Mouse (Mus musculus) heart, embryonic 11.5 days (tissue): ENCODE data around the gene Hoxd8. TPM values are rescaled to one million over a fixed set of nuclear protein-coding genes. Genes with fewer than 3 reads are reported as not detected.
A peak's percentile ranks its signal among the peaks of the same experiment; 100 is the strongest.

Experiments
- ATAC-seq: fragments of 200-750 bp; cut with Nextera tagmentation; replicated peaks from 2 replicates; pipeline ENCODE4 v1.8.0; 2017; ENCODE audit warnings: moderate library complexity; ENCODE audit not compliant: insufficient number of reproducible peaks, low FRiP score, low TSS enrichment
- H3K27ac ChIP-seq: fragments of 300-500 bp; sonication (generic); 2 replicates; pipeline ENCODE4 v1.5.1; 2014; ENCODE audit warnings: mild to moderate bottlenecking, low read depth, low read length
- H3K27me3 ChIP-seq: fragments of 300-500 bp; sonication (generic); 2 replicates; pipeline ENCODE4 v1.6.1; 2014; ENCODE audit warnings: mild to moderate bottlenecking, low read length, mixed read lengths; ENCODE audit not compliant: control insufficient read depth, insufficient read depth
- H3K36me3 ChIP-seq: fragments of 300-500 bp; sonication (generic); 2 replicates; pipeline ENCODE4 v1.6.1; 2014; ENCODE audit warnings: mild to moderate bottlenecking, low read length, moderate library complexity, mixed read lengths; ENCODE audit not compliant: control insufficient read depth, insufficient read depth
- H3K4me1 ChIP-seq: fragments of 300-500 bp; sonication (generic); 2 replicates; pipeline ENCODE4 v1.6.1; 2014; ENCODE audit warnings: low read length; ENCODE audit not compliant: control insufficient read depth, insufficient read depth
- H3K4me2 ChIP-seq: fragments of 300-500 bp; sonication (generic); 2 replicates; pipeline ENCODE4 v1.6.1; 2014; ENCODE audit warnings: mild to moderate bottlenecking, moderate library complexity
- H3K4me3 ChIP-seq: fragments of 300-500 bp; sonication (generic); 2 replicates; pipeline ENCODE4 v1.5.1; 2014; ENCODE audit warnings: low read depth, low read length
- H3K9ac ChIP-seq: fragments of 300-500 bp; sonication (generic); 2 replicates; pipeline ENCODE4 v1.6.1; 2014; ENCODE audit warnings: mild to moderate bottlenecking, low read depth, low read length, moderate library complexity
- H3K9me3 ChIP-seq: fragments of 300-500 bp; sonication (generic); replicated peaks from 2 replicates; pipeline ENCODE4 v1.6.1; 2016; ENCODE audit warnings: low read length; ENCODE audit not compliant: control insufficient read depth
- WGBS: fragments of 180-500 bp; shearing (Covaris S2); extraction: QIAGEN DNeasy Blood & Tissue Kit; methylation state at CpG from one replicate; pipeline ENCODE4 v1.1.7; 2014; ENCODE audit not compliant: insufficient replicate concordance; 5-methylcytosine and 5-hydroxymethylcytosine counted together
- polyA plus RNA-seq: library from polyadenylated mRNA; unstranded; fragments of >200 nt; fragmentation: Nextera tagmentation; extraction: Ambion mirVana; gene quantifications from 2 replicates; pipeline ENCODE4 v1.2.1, GENCODE M21; 2014

The Hoxd8 gene
- polyA plus RNA-seq = 0.27 and 0.30 TPM in 2 replicates

DNA sequence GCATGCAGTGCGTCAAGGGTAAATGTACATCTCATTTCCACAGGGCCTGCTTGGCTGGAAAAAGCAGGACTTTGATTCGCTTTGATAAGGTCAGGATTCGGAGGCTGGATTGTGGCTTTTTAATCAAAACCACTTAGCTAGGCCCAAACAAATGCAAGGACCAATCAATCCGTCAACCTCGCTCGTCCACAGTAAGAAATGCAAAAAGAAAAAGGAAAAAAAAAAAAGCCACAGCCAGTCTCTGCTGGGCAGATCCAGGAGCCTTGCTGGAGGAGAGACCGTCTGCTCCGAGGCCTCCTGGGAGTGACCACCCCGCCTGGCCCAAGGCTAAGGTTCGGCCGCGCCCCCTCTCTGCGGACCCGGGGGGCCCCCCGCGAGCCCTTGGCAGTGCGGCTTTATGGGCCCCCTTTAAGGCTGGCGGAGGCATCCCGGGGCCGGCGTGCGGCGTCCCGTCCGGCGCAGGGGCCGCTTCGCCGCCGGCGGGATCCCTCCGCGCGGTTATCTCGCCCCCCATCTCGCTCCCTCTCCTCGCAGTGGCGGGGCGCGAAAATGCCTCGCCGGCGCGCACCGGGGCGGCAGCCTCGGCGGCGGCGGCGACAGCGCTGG is at the start of gene Hoxd8:
Hoxd8 (plus strand) TSS at position 223 of the 606 bp plus-strand sequence.
- Histone ChIP-seq H3K27me3 (peaks cover 94% of the 10 kb centered on the region), H3K4me3 (peak within 1 kb of the TSS; percentile 49), H3K4me2 (peak within 1 kb of the TSS; percentile 80), H3K36me3 (no peaks in the 10 kb centered on the region), H3K27ac (no peak within 1 kb of the TSS), H3K9ac (peak within 1 kb of the TSS; percentile 5; the same call in 1 of the 2 replicates), H3K4me1 (peaks cover 3% of the 10 kb centered on the region), H3K9me3 (no peaks in the 10 kb centered on the region)
- 1% methylated on average over 37 of the region's 52 CpGs for WGBS
- no peak for ATAC-seq

DNA sequence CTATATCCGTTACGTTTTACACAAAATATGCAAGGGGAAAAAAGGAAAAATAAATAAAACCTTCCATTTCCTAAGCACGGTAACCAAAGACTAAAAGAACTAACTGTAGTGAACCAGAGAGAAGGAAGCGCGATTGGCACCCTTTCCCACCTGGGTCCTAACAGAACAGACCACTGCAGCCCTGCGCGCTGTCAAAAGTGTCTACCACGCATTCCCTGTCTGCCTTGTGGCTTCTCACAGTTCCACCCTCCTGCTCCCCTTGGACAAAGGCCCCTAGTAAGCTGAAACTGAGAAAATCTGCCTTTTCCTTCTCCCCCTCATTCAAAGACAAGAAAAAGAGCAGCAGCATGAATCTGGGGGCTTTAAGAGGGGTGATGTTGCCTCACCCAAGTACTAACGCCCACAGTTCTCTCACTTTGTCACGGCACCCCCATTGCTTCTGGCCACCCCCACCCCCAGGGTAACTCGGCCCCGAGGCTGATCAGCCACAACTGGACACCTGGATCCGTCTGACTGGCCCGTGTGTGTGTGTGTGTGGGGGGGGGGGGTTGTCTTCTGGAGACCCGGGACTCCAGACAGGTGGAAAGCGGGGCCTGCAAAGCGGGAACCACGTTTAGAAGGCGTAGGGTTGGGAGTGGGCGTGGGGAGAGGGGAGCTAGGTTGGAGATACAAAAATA is 49.5 kb upstream of the Hoxd8 start:
- no peak for ATAC-seq
- no peak overlapping the region for H3K27ac ChIP-seq

DNA sequence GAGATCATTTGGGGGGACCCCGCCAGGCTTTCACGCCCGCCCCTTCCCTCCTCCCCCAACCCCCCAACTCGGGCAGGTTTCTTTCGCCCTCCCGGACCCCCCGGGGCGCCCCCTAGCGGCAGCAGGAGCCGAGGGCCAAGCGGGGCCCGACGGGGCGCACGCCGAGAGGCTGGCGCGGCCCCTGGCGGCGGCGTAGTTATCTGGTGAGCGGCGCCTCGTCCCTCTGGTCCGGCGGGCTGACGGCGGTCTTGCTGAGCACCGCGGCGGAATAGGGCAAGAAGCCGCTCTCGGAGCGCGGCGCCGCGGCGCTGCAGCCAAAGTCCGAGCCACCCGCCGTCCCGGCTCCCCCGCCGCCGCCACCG is 49.0 kb upstream of the Hoxd8 start:
- Histone ChIP-seq H3K4me3 (peak overlapping the region; percentile 46), H3K4me1 (peaks cover 4% of the 10 kb centered on the region; the same call in 1 of the 2 replicates), H3K9me3 (no peaks in the 10 kb centered on the region), H3K36me3 (no peaks in the 10 kb centered on the region), H3K4me2 (peak overlapping the region; percentile 63), H3K9ac (no peak overlapping the region), H3K27ac (no peak overlapping the region), H3K27me3 (peaks cover 86% of the 10 kb centered on the region)
- WGBS = 1% methylated on average over 27 of the region's 47 CpGs
- ATAC-seq = no peak

More for the DNA sequence above, 49.5 kb upstream of the Hoxd8 start:
- H3K27me3 ChIP-seq = peaks cover 86% of the 10 kb centered on the region
- 6% methylated on average over 18 of the region's 20 CpGs for WGBS
- peaks cover 4% of the 10 kb centered on the region; the same call in 1 of the 2 replicates for H3K4me1 ChIP-seq
- no peak overlapping the region for H3K4me3 ChIP-seq
- no peaks in the 10 kb centered on the region for H3K9me3 ChIP-seq
- H3K4me2 ChIP-seq = no peak overlapping the region
- no peak overlapping the region for H3K9ac ChIP-seq
- H3K36me3 ChIP-seq = no peaks in the 10 kb centered on the region

DNA sequence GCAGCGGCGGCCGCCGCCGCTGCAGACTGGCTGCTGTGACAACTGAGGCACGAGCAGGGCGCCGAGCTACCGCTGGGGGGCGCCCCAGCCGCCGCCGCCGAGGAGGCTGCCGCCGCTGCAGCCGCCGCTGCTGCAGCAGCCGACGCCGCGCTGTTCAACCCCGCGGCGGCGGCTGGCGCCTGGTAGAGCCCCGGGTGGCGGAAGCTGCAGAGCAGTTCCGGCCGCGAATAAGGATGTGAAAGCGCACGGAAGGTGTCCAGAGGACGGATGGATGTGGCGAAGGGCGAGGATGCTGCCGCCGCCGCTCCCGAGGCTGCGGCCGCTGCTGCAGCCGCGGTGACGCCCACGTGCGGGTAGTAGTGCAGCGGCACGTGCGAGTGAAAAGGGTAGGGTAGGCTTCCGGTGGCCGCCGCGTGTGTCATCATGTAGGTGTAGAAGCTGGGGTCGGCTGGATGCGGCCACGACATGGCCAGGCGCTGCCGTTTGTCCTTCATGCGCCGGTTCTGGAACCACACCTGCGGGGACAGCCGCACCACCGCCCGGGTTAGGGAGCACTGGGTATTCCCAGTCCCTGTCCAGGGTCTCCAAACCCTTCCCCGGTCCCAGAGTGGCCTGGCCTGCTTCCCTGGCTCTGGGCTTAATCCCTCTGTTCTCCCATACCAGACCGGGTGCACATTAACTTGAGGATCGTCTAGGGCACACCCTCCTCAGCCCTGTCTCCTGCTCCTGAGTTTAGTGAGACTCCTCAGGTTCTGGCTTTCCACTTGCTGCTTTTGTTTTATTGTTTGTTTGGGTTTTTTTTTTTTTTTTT is 48.4 kb upstream of the Hoxd8 start:
- Histone ChIP-seq H3K9ac (no peak overlapping the region), H3K4me1 (peaks cover 4% of the 10 kb centered on the region; the same call in 1 of the 2 replicates), H3K4me2 (peak overlapping the region; percentile 63), H3K9me3 (no peaks in the 10 kb centered on the region), H3K27me3 (peaks cover 86% of the 10 kb centered on the region), H3K4me3 (peak overlapping the region; percentile 46), H3K27ac (no peak overlapping the region), H3K36me3 (no peaks in the 10 kb centered on the region)
- no peak for ATAC-seq
- under 1% methylated on average over 62 of the region's 69 CpGs for WGBS

DNA sequence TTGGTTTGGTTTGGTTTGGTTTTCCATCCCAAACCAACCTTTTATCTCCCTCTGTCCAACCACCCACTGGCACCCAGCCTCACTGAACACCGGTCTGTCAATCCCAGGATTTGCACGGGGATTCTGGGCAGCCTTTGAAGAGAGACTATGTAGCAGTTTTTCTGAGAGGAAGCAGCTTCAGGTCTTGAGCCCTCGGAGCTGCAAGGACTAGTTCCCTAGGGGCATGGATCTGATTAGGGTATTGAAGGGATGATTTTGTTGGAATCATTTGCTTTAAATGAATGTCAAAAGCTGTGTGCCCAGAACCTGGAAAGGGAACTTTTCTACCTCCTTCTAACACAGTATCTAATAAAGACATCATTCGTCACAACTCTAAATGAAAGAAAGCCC is 47.8 kb upstream of the Hoxd8 start:
- H3K36me3 ChIP-seq = no peaks in the 10 kb centered on the region
- no peak for ATAC-seq
- no peak overlapping the region for H3K9ac ChIP-seq
- no peak overlapping the region for H3K4me3 ChIP-seq
- peaks cover 87% of the 10 kb centered on the region for H3K27me3 ChIP-seq
- H3K27ac ChIP-seq = no peak overlapping the region
- WGBS = 5% methylated on average over 4 of the region's 4 CpGs
- no peaks in the 10 kb centered on the region for H3K9me3 ChIP-seq
- peaks cover 4% of the 10 kb centered on the region; the same call in 1 of the 2 replicates for H3K4me1 ChIP-seq
- H3K4me2 ChIP-seq = no peak overlapping the region

DNA sequence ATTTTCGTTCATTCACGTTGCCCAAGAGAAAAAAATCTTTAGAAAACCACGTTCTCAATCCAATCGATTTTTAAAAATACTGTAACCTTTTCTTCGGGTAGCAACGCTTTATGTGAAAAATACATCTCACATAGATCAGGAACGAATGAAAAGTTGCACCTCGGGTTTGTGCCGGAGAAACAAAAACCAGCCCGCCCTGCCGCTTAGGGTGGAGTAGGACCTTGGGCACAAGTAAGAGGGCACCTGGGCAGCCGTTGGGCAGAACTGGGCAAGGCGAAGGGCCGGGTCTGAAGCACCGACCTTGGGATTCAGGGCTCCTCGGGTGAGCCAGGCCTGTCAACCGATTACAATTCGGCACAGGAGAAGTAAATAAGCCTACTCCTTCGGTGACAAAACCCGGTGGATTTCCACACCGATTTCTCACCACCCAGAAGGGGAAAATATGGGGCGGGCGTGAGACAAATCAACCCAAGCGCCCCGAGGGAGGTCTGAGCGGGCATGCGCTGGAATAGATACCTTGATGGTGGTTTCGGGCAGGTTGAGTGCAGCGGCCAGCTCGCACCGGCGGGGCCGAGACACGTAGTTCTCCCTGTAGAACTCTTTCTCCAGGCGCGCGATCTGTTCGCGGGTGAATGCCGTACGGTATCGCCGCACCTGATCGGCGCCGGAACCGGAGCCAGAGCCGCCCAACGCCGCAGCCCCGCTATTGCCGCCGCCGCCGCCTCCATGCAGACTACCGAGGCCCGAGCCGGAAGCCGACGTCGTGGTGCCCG is 47.0 kb upstream of the Hoxd8 start:
- H3K9me3 ChIP-seq = no peaks in the 10 kb centered on the region
- H3K27me3 ChIP-seq = peaks cover 87% of the 10 kb centered on the region
- no peak for ATAC-seq
- peaks cover 4% of the 10 kb centered on the region; the same call in 1 of the 2 replicates for H3K4me1 ChIP-seq
- WGBS = 3% methylated on average over 62 of the region's 62 CpGs
- H3K9ac ChIP-seq = no peak overlapping the region
- H3K36me3 ChIP-seq = no peaks in the 10 kb centered on the region
- no peak overlapping the region for H3K27ac ChIP-seq
- H3K4me2 ChIP-seq = peak overlapping the region; percentile 37
- H3K4me3 ChIP-seq = peak overlapping the region; percentile 26; the same call in 1 of the 2 replicates

DNA sequence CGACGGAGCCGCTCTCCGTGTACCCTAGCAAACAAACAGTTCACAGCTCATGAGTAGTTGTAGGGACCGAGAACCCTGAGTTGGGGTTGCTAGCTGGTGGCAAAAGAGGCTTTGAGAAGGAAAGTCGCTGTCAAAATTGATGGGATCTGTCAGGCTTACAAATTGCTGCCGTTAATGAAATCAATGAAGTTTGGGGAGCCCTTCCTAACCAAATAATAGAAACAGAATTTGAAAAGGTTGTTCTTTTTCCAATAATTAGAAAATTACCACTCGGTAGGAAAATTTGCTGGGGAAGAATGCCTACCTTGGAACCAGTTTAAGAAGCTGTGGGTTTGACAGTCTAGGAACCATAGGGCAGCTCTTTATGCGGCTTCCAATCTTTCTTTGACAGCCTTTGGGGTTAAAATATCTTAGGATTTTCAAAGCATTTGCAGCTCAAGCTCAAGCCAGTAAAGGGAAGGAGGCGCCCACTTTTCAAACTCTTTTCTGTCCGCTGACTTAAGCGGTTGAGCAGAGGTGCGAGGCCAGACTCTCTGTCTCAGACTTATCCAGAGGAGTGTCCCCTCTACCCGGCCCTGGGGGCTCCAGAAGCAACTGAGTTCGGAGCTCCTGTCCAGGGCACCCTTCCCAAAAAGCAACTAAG is 46.3 kb upstream of the Hoxd8 start:
- Histone ChIP-seq H3K9me3 (no peaks in the 10 kb centered on the region), H3K27me3 (peaks cover 91% of the 10 kb centered on the region), H3K4me3 (peak overlapping the region; percentile 26; the same call in 1 of the 2 replicates), H3K4me2 (peak overlapping the region; percentile 37), H3K9ac (no peak overlapping the region), H3K36me3 (no peaks in the 10 kb centered on the region), H3K4me1 (peaks cover 4% of the 10 kb centered on the region; the same call in 1 of the 2 replicates), H3K27ac (no peak overlapping the region)
- no peak for ATAC-seq
- 2% methylated on average over 15 of the region's 15 CpGs for WGBS
